Mouse (Mus musculus) lung, postnatal 0 days (tissue): ENCODE results near the gene 5830473C10Rik. TPM values are rescaled to one million over a fixed set of nuclear protein-coding genes. Genes with fewer than 3 reads are reported as not detected.

Experiments
- ATAC-seq: fragments of 200-750 bp; cut with Nextera tagmentation; 2 replicates; pipeline ENCODE4 v1.8.0; 2017; ENCODE audit warnings: moderate library complexity
- DNase-seq: peaks from one replicate; pipeline ENCODE4 v3.0.0-alpha.2; 2016; ENCODE audit warnings: low spot score
- H3K27ac ChIP-seq: fragments of 300-500 bp; sonication (generic); 2 replicates; pipeline ENCODE4 v1.5.1; 2014; ENCODE audit warnings: antibody characterized with exemption, mild to moderate bottlenecking, low read length, mixed read lengths
- H3K27me3 ChIP-seq: fragments of 300-500 bp; sonication (generic); replicated peaks from 2 replicates; pipeline ENCODE4 v1.6.1; 2014; ENCODE audit warnings: low read length, mixed read lengths; ENCODE audit not compliant: insufficient read depth
- H3K36me3 ChIP-seq: fragments of 300-500 bp; sonication (generic); 2 replicates; pipeline ENCODE4 v1.6.1; 2014; ENCODE audit warnings: low read length, mixed read lengths; ENCODE audit not compliant: insufficient read depth
- H3K4me1 ChIP-seq: fragments of 300-500 bp; sonication (generic); 2 replicates; pipeline ENCODE4 v1.6.1; 2014; ENCODE audit warnings: antibody characterized with exemption, low read depth, low read length, mixed read lengths; ENCODE audit not compliant: insufficient read depth
- H3K4me2 ChIP-seq: fragments of 300-500 bp; sonication (generic); replicated peaks from 2 replicates; pipeline ENCODE4 v1.6.1; 2014; ENCODE audit warnings: low read depth, mild to moderate bottlenecking, low read length, moderate library complexity, mixed read lengths
- H3K4me3 ChIP-seq: fragments of 300-500 bp; sonication (generic); 2 replicates; pipeline ENCODE4 v1.5.1; 2014; ENCODE audit warnings: low read depth, low read length
- H3K9ac ChIP-seq: fragments of 300-500 bp; sonication (generic); replicated peaks from 2 replicates; pipeline ENCODE4 v1.6.1; 2014; ENCODE audit warnings: low read depth, mild to moderate bottlenecking
- H3K9me3 ChIP-seq: fragments of 300-500 bp; sonication (generic); 2 replicates; pipeline ENCODE4 v1.6.1; 2016; ENCODE audit warnings: low read length, mixed read lengths
- CTCF ChIP-seq: IDR thresholded peaks from 2 replicates; pipeline ENCODE4 v1.5.1; 2016; ENCODE audit warnings: antibody characterized with exemption, mild to moderate bottlenecking
- EP300 ChIP-seq: IDR thresholded peaks from 2 replicates; pipeline ENCODE4 v1.6.1; 2016; ENCODE audit warnings: antibody characterized with exemption, mild to moderate bottlenecking, control low read depth
- WGBS: fragments of 180-500 bp; shearing (Covaris S2); extraction: QIAGEN DNeasy Blood & Tissue Kit; methylation state at CpG from one replicate; pipeline ENCODE4 v1.1.7; 2014; 5-methylcytosine and 5-hydroxymethylcytosine counted together
- polyA plus RNA-seq: library from polyadenylated mRNA; unstranded; fragments of >200 nt; fragmentation: Nextera tagmentation; extraction: Ambion mirVana; gene quantifications from 2 replicates; pipeline ENCODE4 v1.2.1, GENCODE M21; 2015

Gene 5830473C10Rik
- not detected in 2 replicates for polyA plus RNA-seq

GRCm38 (mm10) chr5:90560743-90561142, at the start of gene 5830473C10Rik:
Gene 5830473C10Rik (plus strand): TSS chr5:90561107.
- H3K27ac ChIP-seq = no peak within 1 kb of the TSS
- no peaks in the 10 kb centered on the region for H3K27me3 ChIP-seq
- WGBS = 79% methylated on average over 6 of the region's 6 CpGs
- no peak within 1 kb of the TSS for H3K9ac ChIP-seq
- no peak within 1 kb of the TSS for H3K4me2 ChIP-seq
- no peak within 1 kb of the TSS for H3K4me3 ChIP-seq
- no peaks in the 10 kb centered on the region for H3K9me3 ChIP-seq
- no peak for ATAC-seq
- DNase-seq = no peak
- no peaks in the 10 kb centered on the region for H3K36me3 ChIP-seq
- TF ChIP-seq CTCF (no peak), EP300 (no peak)
- no peaks in the 10 kb centered on the region for H3K4me1 ChIP-seq

- no peak overlapping the region for H3K4me2 ChIP-seq
- no peak for ATAC-seq
- DNase-seq = no peak
- 75% methylated on average over 6 of the region's 6 CpGs for WGBS
- H3K9ac ChIP-seq = no peak overlapping the region
- no peaks in the 10 kb centered on the region for H3K36me3 ChIP-seq
- no peaks in the 10 kb centered on the region for H3K27me3 ChIP-seq
- TF ChIP-seq EP300 = no peak
- H3K9me3 ChIP-seq = no peaks in the 10 kb centered on the region
- H3K27ac ChIP-seq = no peak overlapping the region
- H3K4me3 ChIP-seq = no peak overlapping the region
- H3K4me1 ChIP-seq = no peaks in the 10 kb centered on the region
These were observed 48.5 kb upstream of the 5830473C10Rik start for GRCm38 (mm10) chr5:90512288-90512955.

- ATAC-seq = no peak
- 86% methylated on average over 6 of the region's 6 CpGs for WGBS
- Histone ChIP-seq H3K9me3 (no peaks in the 10 kb centered on the region), H3K4me1 (no peaks in the 10 kb centered on the region), H3K4me2 (no peak overlapping the region), H3K4me3 (no peak overlapping the region), H3K27ac (no peak overlapping the region), H3K36me3 (no peaks in the 10 kb centered on the region), H3K9ac (no peak overlapping the region), H3K27me3 (no peaks in the 10 kb centered on the region)
- TF ChIP-seq CTCF = no peak
- TF ChIP-seq EP300 = no peak
- DNase-seq = no peak
These were observed 45.3 kb upstream of the 5830473C10Rik start for GRCm38 (mm10) chr5:90515561-90515960.

- Histone ChIP-seq H3K4me2 (no peak within 1 kb of the TSS), H3K36me3 (no peaks in the 10 kb centered on the region), H3K27ac (no peak within 1 kb of the TSS), H3K4me1 (no peaks in the 10 kb centered on the region), H3K27me3 (no peaks in the 10 kb centered on the region), H3K4me3 (no peak within 1 kb of the TSS), H3K9ac (no peak within 1 kb of the TSS), H3K9me3 (no peaks in the 10 kb centered on the region)
- WGBS = 46% methylated on average over 6 of the region's 6 CpGs
- ATAC-seq (no peak), DNase-seq (no peak)
- TF ChIP-seq EP300 (no peak), CTCF (no peak)
These were observed 42.4 kb upstream of the 5830473C10Rik start, which contains the start of gene Afm for GRCm38 (mm10) chr5:90518356-90519100. Gene Afm (plus strand): TSS chr5:90518932.

GRCm38 (mm10) chr5:90551191-90551590, 9.7 kb upstream of the 5830473C10Rik start:
- 75% methylated on average over 8 of the region's 8 CpGs for WGBS

GRCm38 (mm10) chr5:90556052-90556451, 4.9 kb upstream of the 5830473C10Rik start:
- ATAC-seq = no peak
- H3K4me1 ChIP-seq = no peaks in the 10 kb centered on the region
- no peak overlapping the region for H3K9ac ChIP-seq
- no peaks in the 10 kb centered on the region for H3K36me3 ChIP-seq
- no peak overlapping the region for H3K4me2 ChIP-seq
- no peaks in the 10 kb centered on the region for H3K9me3 ChIP-seq
- 64% methylated on average over 3 of the region's 3 CpGs for WGBS
- DNase-seq = no peak
- H3K27me3 ChIP-seq = no peaks in the 10 kb centered on the region
- TF ChIP-seq CTCF (no peak), EP300 (no peak)
- no peak overlapping the region for H3K27ac ChIP-seq
- H3K4me3 ChIP-seq = no peak overlapping the region

More at GRCm38 (mm10) chr5:90551191-90551590, 9.7 kb upstream of the 5830473C10Rik start:
- TF ChIP-seq EP300 (no peak), CTCF (no peak)
- no peak overlapping the region for H3K4me3 ChIP-seq
- H3K4me1 ChIP-seq = no peaks in the 10 kb centered on the region
- ATAC-seq = no peak
- H3K9ac ChIP-seq = no peak overlapping the region
- no peak overlapping the region for H3K4me2 ChIP-seq
- H3K36me3 ChIP-seq = no peaks in the 10 kb centered on the region
- no peaks in the 10 kb centered on the region for H3K27me3 ChIP-seq
- DNase-seq = no peak
- H3K9me3 ChIP-seq = no peaks in the 10 kb centered on the region
- no peak overlapping the region for H3K27ac ChIP-seq
